Mouse (Mus musculus) retina, postnatal 1 day (tissue): ENCODE data around the gene Tmem185b.
A peak's percentile ranks its signal among the peaks of the same experiment; 100 is the strongest.

Experiments used
- DNase-seq: peaks from one replicate; pipeline ENCODE4 v3.0.0-alpha.2; 2012

Gene Tmem185b

GRCm38 (mm10) chr1:119525689-119526591, at the start of gene Tmem185b:
Tmem185b (plus strand) TSS chr1:119526160.
- DNase-seq, result peak; percentile 95

- no peak for DNase-seq
These were observed 49.0 kb upstream of the Tmem185b start for GRCm38 (mm10) chr1:119476905-119477353.

- DNase-seq, result no peak
These were observed 46.3 kb upstream of the Tmem185b start for GRCm38 (mm10) chr1:119479641-119480040.

- no peak for DNase-seq
These were observed 45.3 kb upstream of the Tmem185b start for GRCm38 (mm10) chr1:119480678-119481077.

DNA sequence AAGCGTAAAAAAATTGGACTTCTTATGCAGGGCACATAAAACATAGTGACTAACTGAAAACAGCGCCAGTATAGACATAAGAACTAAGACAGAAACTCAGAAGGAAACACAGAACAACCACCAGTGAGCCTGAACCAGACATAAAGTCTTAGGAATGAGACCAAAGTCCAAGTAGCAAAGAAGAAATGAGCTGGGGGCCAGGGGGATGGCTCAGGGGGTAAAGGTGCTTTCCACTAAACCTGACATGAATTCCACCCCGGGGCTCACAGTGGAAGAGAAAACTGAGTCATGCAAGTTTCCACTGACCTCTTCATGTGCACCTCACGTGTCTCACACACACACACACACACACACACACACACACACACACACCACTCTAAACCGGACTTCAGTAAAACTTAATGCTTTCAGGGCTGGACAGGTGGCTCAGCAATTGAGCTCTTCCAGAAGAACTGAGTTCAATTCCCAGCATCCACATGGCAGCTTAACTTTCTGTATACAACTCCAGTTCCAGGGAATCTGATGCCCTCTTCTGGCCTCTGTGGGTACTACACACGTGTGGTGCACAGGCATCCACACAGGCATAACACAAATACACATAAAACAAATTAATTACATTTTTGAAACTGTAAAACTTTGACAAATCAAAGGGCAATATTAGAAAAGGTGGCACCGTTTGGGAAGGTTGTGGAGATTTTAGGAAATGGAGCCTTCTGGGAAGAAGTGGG, 44.6 kb upstream of the Tmem185b start:
- DNase-seq, result no peak

GRCm38 (mm10) chr1:119482891-119483290, 43.1 kb upstream of the Tmem185b start:
- DNase-seq, result peak; percentile 33

DNA sequence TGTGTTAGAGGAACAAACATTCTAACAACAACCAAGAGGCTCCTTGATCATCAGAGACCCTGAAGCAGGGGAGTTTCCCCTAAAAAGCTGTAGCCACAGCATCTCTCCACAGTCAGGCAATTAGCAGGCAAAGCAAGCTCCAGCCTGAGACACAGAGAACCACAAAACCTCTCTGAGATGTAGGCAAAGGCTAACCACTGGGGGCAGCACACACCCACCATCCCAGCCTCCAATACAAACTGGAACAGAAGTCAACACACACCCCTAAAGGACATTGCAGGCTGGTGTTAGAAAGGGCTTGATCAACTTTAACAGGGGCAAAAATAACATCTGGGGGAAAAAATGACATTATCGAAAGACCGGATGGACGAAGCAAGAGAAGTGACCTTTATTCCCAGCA, 41.5 kb upstream of the Tmem185b start:
- peak; percentile 56 for DNase-seq

GRCm38 (mm10) chr1:119485825-119486224, 40.1 kb upstream of the Tmem185b start:
- DNase-seq, result no peak

DNA sequence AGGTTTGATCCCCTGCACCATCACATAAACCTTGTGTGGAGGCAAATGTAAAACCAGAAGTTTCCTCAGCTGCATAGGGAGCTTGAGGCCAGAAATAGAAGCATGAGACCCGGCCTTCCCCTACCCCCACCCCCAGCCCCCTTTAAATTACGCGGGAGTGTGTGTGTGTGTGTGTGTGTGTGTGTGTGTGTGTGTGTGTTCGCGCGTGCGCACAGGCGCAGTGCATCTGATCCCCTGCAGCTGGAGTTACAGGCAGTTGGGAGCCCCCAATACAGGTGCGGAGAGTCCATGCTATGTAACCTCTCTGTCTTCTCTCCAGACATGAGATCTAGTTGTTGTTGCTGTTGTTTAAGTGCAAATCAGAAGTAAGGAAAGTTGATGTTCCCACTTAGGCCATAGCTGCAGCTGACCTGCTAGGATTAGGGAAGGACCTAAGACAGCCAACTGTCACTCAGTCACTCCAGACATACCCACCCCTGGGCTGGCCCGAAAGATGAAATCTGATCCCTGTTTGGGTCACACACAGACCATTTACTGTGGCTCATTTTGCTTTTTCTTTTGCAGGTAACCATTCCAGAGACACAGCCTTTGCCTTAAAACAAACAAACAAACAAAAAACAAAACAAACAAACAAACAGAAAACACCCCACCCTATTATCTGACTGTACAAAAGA, 37.9 kb upstream of the Tmem185b start:
- DNase-seq, result no peak

DNA sequence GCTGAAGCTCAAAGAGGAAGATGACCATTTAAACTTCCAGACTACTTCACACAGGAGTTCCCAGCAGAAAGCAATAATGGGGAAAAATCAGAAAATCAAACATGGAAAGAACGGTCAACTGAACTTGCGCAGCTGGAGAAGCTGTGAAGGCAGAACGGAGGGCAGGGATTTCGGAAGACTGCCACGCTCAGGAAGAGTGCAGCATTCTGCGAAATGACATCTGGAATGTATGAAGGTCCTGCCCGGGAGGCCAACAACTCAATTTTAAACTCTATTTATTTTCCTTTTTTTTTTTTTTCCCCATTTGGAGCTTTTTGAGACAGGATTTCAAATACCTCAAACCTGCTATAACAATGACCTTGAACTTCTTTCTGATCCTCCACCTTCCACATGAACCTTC, 35.2 kb upstream of the Tmem185b start:
- no peak for DNase-seq

- DNase-seq, result peak; percentile 36
These were observed 33.9 kb upstream of the Tmem185b start for GRCm38 (mm10) chr1:119492097-119492496.

DNA sequence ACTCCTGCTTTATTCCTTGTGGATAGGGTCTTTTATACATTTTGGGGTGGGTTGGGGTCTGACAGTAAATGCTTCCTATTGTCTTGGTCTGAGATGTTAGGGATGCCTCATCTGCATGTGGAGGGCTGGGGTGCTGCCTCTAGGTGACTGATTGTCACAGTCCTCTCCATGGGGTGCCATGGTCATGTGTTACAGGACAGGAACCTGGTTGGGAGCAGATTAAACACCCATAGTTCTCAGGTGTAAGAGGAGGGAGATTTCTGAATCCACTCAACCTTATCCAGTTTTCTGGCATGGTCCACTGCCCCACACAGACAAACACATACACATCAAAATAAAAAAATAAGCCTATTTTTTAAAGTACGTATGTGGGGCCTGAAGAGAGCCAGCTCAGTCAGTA, 33.5 kb upstream of the Tmem185b start:
- no peak for DNase-seq

DNA sequence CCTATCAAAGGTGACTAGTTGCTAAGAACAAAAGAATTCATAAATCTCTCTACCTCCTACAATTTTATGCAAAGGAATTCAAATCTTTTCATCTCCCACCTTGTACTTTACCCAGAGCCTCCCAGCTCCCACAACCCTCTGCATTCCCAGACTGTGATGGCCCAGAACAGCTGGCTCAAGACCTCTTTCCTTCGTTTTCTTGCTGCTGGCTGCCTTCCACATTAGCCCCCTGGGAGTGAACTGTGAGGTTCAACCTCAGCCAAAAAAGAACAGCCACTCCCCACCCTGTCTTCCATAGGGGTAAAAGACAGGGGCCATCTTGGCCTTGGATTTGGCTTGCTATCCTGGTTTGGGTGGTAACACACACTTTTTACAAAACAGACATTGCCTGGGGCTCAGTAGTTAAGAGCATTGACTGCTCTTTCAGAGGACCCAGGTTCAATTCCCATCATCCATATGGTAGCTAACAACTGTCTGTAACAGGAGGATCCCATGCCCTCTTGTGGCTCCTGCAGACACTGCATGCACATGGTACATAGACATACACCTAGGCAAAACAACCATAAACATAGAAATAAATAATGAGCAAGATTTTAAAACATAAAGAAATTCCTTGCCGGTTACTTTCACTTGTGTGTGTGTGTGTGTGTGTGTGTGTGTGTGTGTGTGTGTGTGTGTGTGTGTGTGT, 31.8 kb upstream of the Tmem185b start:
- DNase-seq, result no peak

DNA sequence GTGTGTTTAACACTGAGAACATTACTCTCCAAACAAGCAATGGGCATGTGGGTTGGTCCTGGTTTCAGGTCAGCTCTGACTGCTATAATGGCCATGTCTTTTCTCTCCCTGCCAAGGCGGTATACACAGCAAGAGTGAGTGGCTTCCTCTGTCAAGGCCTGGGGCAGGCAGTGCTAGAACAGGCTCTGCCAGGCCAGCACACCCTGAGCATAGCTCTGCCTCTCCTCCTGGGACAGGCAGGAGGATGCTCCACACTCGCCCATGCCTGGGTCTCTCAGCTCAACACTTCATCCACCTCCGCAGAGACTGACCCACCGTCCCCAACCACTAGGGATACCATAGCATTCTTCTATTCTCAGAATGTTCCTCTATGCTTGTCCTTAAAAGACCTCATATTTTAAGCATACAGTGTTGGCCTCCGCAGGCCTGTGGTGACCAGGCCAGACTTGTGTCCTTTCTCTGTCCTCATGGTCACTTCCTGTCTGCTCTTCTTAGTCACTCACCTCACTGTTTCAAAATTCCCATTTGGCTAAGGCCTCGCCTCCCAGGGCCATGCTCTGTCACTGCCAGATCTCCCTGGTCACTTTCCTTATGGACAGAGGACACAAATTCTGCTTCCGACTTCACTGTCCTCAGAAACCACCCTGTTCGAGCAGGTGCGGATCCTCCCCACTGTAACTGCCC, 31.1 kb upstream of the Tmem185b start:
- DNase-seq, result no peak

- no peak for DNase-seq
These were observed 30.6 kb upstream of the Tmem185b start for GRCm38 (mm10) chr1:119495396-119495775.

DNA sequence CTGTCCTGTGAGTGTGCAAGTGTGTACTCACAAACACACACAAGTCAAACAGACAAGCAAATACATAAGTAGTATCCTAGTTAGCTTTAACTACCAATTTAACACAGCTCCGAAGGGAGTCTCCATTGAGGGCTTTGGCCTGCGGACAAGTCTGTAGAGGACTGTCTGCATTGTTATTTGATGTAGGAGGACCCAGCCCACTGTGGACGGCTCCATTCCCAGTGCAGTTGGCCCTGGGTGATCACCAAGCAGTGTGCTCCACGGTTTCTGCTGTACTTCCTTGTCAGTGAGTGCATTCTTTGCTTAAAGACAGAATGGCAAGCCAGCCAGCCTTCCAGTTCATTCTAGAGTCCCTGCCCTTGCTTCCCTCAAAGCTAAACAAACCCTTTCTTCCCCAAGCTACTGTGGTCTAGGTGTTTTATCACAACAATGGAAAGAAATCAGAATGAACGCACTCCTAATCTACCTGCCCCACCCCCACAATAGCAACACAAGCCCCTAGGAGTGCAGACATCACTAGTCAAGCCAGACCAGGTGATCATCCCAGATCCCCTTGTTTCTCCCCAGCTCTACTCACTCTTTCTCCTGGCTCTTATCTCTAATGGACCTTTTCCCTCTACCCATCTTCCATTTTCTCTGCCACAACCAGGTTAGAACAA, 28.5 kb upstream of the Tmem185b start:
- no peak for DNase-seq

GRCm38 (mm10) chr1:119498536-119499231, 27.3 kb upstream of the Tmem185b start:
- DNase-seq, result no peak

- no peak for DNase-seq
These were observed 26.5 kb upstream of the Tmem185b start for GRCm38 (mm10) chr1:119499456-119499855.

DNA sequence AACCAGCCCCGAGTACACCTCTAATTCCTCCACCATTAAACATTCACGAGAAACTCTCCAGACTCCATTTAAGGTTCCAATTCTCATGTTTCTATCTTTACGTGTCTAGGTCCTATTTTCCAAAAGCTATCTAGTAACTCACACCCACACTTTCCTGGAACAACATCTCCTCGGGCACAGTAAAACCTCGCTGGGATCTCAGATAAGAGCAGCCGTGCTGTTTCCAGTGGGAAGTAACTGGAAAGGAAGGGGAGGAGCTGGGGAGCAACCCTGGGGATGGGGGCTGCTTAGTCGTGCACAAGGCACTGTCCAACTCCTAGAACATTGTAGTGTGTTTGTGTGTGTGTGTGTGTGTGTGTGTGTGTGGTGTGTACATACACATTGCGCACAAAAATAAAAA, 24.1 kb upstream of the Tmem185b start:
- no peak for DNase-seq

- DNase-seq, result no peak
These were observed 23.2 kb upstream of the Tmem185b start for GRCm38 (mm10) chr1:119502729-119503128.

GRCm38 (mm10) chr1:119503181-119503580, 22.8 kb upstream of the Tmem185b start:
- no peak for DNase-seq
